Mouse (Mus musculus): ENCODE measurements around the gene Tead1. TPM values are rescaled to one million over a fixed set of nuclear protein-coding genes. Genes with fewer than 3 reads are reported as not detected.

Gene Tead1
- polyA plus RNA-seq, 1 experiment from 2014 or later, result 2.1 TPM

- H3K9ac ChIP-seq (replicated peaks), result no peak overlapping the region
- DNase-seq, result no peak
- H3K27me3 ChIP-seq (ENCODE audit: insufficient read depth, low read length), result no peaks in the 10 kb centered on the region
- H3K4me2 ChIP-seq (ENCODE audit: low read depth, low read length), result no peak overlapping the region
- H3K4me1 ChIP-seq (ENCODE audit: insufficient read depth), result no peaks in the 10 kb centered on the region
- H3K9me3 ChIP-seq (ENCODE audit: low read length), result no peaks in the 10 kb centered on the region
- H3K4me3 ChIP-seq (ENCODE audit: low read depth, low read length), result no peak overlapping the region
- 0 out of 2 replicates have a peak, but pooled peaks cover 3% of the 10 kb centered on the region for H3K36me3 ChIP-seq (replicated peaks; ENCODE audit: insufficient read depth, low read length)
- no peak for ATAC-seq
- 81% methylated on average over 9 of the region's 9 CpGs for WGBS (ENCODE audit: insufficient replicate concordance)
- no peak overlapping the region for H3K27ac ChIP-seq (ENCODE audit: low read depth)
- TF ChIP-seq CTCF (IDR thresholded peaks at IDR 0.05; ENCODE audit: low read depth) (no peak), EP300 (IDR thresholded peaks at IDR 0.05; ENCODE audit: low read depth) (no peak)
Observed at GRCm38 (mm10) chr7:112872435-112873196, 193.5 kb downstream of the Tead1 start.

GRCm38 (mm10) chr7:112876128-112876527 is 197.0 kb downstream of the Tead1 start:
- ATAC-seq (no peak), DNase-seq (no peak)
- no peak overlapping the region for H3K9ac ChIP-seq (replicated peaks)
- WGBS (ENCODE audit: insufficient replicate concordance), result 78% methylated on average over 10 of the region's 10 CpGs
- H3K36me3 ChIP-seq (replicated peaks; ENCODE audit: insufficient read depth, low read length), result peaks cover 3% of the 10 kb centered on the region; the same call in 1 of the 2 replicates
- H3K27me3 ChIP-seq (ENCODE audit: insufficient read depth, low read length), result no peaks in the 10 kb centered on the region
- H3K9me3 ChIP-seq (ENCODE audit: low read length), result no peaks in the 10 kb centered on the region
- TF ChIP-seq CTCF (IDR thresholded peaks at IDR 0.05; ENCODE audit: low read depth), result no peak
- TF ChIP-seq EP300 (IDR thresholded peaks at IDR 0.05; ENCODE audit: low read depth), result no peak
- H3K27ac ChIP-seq (ENCODE audit: low read depth), result no peak overlapping the region
- H3K4me3 ChIP-seq (ENCODE audit: low read depth, low read length), result no peak overlapping the region
- H3K4me2 ChIP-seq (ENCODE audit: low read depth, low read length), result no peak overlapping the region
- H3K4me1 ChIP-seq (ENCODE audit: insufficient read depth), result no peaks in the 10 kb centered on the region

DNA sequence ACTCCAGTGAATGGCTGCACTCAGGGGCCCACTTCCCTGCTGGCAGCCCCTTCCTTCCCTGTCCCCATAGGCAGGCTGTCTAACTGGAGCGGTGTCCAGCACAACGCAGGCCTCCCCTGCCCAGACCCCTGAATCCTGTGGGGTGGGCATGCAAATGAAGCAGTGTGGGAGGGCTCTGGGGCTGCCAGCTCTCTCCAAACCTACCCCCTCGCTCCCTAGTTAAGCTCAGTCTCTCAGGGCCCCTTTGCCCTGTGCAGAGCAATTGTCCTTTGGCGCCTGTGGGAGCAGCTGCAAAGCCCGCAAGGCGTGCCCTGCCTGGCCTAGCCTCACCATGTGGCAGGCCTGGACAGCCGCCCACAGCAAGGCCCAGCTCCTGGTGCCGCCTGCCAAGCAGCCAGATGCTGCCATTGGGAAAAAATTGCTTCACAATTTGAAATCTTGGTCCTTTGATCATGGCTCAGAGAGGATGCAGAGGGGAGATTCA is 204.7 kb downstream of the Tead1 start:
- no peak for ATAC-seq
- no peaks in the 10 kb centered on the region for H3K36me3 ChIP-seq (replicated peaks; ENCODE audit: insufficient read depth, low read length)
- 68% methylated on average over 8 of the region's 8 CpGs for WGBS (ENCODE audit: insufficient replicate concordance)
- H3K4me1 ChIP-seq (ENCODE audit: insufficient read depth), result no peaks in the 10 kb centered on the region
- no peak for TF ChIP-seq CTCF (IDR thresholded peaks at IDR 0.05; ENCODE audit: low read depth)
- TF ChIP-seq EP300 (IDR thresholded peaks at IDR 0.05; ENCODE audit: low read depth), result no peak
- DNase-seq, result no peak
- H3K27me3 ChIP-seq (ENCODE audit: insufficient read depth, low read length), result no peaks in the 10 kb centered on the region
- no peaks in the 10 kb centered on the region for H3K9me3 ChIP-seq (ENCODE audit: low read length)
- H3K9ac ChIP-seq (replicated peaks), result no peak overlapping the region
- no peak overlapping the region for H3K4me3 ChIP-seq (ENCODE audit: low read depth, low read length)
- H3K27ac ChIP-seq (ENCODE audit: low read depth), result no peak overlapping the region
- no peak overlapping the region for H3K4me2 ChIP-seq (ENCODE audit: low read depth, low read length)

GRCm38 (mm10) chr7:112885546-112885945 is 206.4 kb downstream of the Tead1 start:
- Histone ChIP-seq H3K9ac (replicated peaks) (no peak overlapping the region), H3K9me3 (ENCODE audit: low read length) (no peaks in the 10 kb centered on the region), H3K4me1 (ENCODE audit: insufficient read depth) (no peaks in the 10 kb centered on the region), H3K36me3 (replicated peaks; ENCODE audit: insufficient read depth, low read length) (no peaks in the 10 kb centered on the region), H3K27ac (ENCODE audit: low read depth) (no peak overlapping the region), H3K27me3 (ENCODE audit: insufficient read depth, low read length) (no peaks in the 10 kb centered on the region), H3K4me2 (ENCODE audit: low read depth, low read length) (no peak overlapping the region), H3K4me3 (ENCODE audit: low read depth, low read length) (no peak overlapping the region)
- no peak for DNase-seq
- no peak for ATAC-seq
- no peak for TF ChIP-seq CTCF (IDR thresholded peaks at IDR 0.05; ENCODE audit: low read depth)
- no peak for TF ChIP-seq EP300 (IDR thresholded peaks at IDR 0.05; ENCODE audit: low read depth)
- 67% methylated on average over 8 of the region's 8 CpGs for WGBS (ENCODE audit: insufficient replicate concordance)

- TF ChIP-seq CTCF (IDR thresholded peaks at IDR 0.05; ENCODE audit: low read depth) (no peak), EP300 (IDR thresholded peaks at IDR 0.05; ENCODE audit: low read depth) (no peak)
- no peaks in the 10 kb centered on the region for H3K4me1 ChIP-seq (ENCODE audit: insufficient read depth)
- WGBS (ENCODE audit: insufficient replicate concordance), result 81% methylated on average over 6 of the region's 6 CpGs
- no peak overlapping the region for H3K4me3 ChIP-seq (ENCODE audit: low read depth, low read length)
- no peak overlapping the region for H3K27ac ChIP-seq (ENCODE audit: low read depth)
- no peaks in the 10 kb centered on the region for H3K36me3 ChIP-seq (replicated peaks; ENCODE audit: insufficient read depth, low read length)
- DNase-seq (no peak), ATAC-seq (no peak)
- H3K27me3 ChIP-seq (ENCODE audit: insufficient read depth, low read length), result no peaks in the 10 kb centered on the region
- H3K9me3 ChIP-seq (ENCODE audit: low read length), result no peaks in the 10 kb centered on the region
- no peak overlapping the region for H3K4me2 ChIP-seq (ENCODE audit: low read depth, low read length)
- no peak overlapping the region for H3K9ac ChIP-seq (replicated peaks)
Observed at GRCm38 (mm10) chr7:112891883-112892282, 212.8 kb downstream of the Tead1 start.

- no peak for TF ChIP-seq EP300 (IDR thresholded peaks at IDR 0.05; ENCODE audit: low read depth)
- TF ChIP-seq CTCF (IDR thresholded peaks at IDR 0.05; ENCODE audit: low read depth), result no peak
- Histone ChIP-seq H3K4me1 (ENCODE audit: insufficient read depth) (no peaks in the 10 kb centered on the region), H3K4me3 (ENCODE audit: low read depth, low read length) (no peak overlapping the region), H3K9me3 (ENCODE audit: low read length) (no peaks in the 10 kb centered on the region), H3K36me3 (replicated peaks; ENCODE audit: insufficient read depth, low read length) (no peaks in the 10 kb centered on the region), H3K27ac (ENCODE audit: low read depth) (no peak overlapping the region), H3K4me2 (ENCODE audit: low read depth, low read length) (no peak overlapping the region), H3K27me3 (ENCODE audit: insufficient read depth, low read length) (no peaks in the 10 kb centered on the region), H3K9ac (replicated peaks) (no peak overlapping the region)
- ATAC-seq (no peak), DNase-seq (no peak)
- WGBS (ENCODE audit: insufficient replicate concordance), result 69% methylated on average over 5 of the region's 5 CpGs
Observed at GRCm38 (mm10) chr7:112892595-112892994, 213.5 kb downstream of the Tead1 start.

All from liver, postnatal 0 days (tissue).